Mouse (Mus musculus) liver, embryonic 14 days (tissue): Measurements from ENCODE around the gene Cldn4. TPM values are rescaled to one million over a fixed set of nuclear protein-coding genes. Genes with fewer than 3 reads are reported as not detected.

Experiments
- polyA plus RNA-seq: library from polyadenylated mRNA; depleted of rRNA; stranded (reverse); fragments of >200 nt; gene quantifications from 2 replicates; pipeline ENCODE4 v1.2.3, GENCODE M21; 2012; rRNA removed

Gene Cldn4
- polyA plus RNA-seq, result 0.24 and 0.83 TPM in 2 replicates

DNA sequence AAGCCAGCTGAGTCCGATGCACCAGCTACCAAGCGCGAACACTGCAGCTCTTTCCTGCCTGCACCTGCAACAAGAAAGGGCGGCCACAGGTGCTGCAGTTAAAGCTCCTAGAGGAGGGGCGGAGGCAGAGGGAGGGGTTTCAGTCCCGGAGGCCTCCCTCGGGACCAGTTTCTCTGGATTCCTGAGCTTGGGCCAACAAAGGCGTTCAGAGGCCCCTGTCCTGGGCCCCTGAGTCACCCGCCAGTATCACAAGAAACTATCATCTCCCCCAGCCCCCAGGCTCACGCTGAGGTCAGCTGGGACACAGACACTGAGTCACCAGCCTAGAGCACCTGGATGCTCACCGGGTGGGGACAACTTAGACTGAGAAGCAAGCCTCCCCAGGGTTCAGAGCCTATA is at the start of gene Cldn4:
Cldn4 (minus strand) TSS at position 78 of the 399 bp plus-strand sequence.

DNA sequence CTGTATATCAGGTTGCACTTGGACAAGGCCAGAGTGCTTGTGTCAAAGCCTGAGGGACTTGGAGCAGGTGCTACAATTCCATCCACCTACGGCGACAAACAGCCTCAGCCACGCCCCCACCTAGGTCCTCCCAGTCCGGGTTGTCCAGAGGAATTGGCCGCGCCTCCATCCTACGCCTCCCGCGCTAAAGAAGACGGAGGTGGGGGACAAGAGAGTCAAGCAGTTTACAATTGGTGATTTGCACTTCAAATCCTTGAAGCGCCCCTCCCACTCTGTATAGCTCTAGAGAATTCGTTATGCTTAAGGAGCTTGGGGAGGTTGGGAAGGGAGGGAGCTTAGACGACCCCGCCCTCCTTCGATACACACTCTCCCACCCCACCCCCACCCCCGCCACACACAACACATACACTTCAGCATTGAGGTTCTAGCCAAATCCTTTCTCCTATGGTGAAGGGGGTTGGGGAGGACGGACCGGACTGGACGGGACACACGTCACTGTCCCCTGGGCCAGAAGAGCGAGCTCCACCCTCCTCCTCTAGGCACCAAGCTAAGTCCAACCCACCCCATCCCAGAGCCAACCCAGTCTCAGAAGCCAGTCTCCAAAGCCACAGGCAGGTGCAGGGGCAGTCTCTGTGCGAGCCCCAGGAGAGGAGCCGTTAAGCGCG is 39.0 kb upstream of the Cldn4 start, which contains the start of gene Cldn3:
Cldn3 (plus strand) TSS at position 582 of the 665 bp plus-strand sequence.

GRCm38 (mm10) chr5:134932179-134932902 is 14.4 kb downstream of the Cldn4 start, which contains the start of gene Mettl27:
TSS of gene Mettl27 (plus strand) at chr5:134932368.

GRCm38 (mm10) chr5:134915311-134915710 is 31.4 kb downstream of the Cldn4 start, which contains the start of gene Cldn13:
TSS of gene Cldn13 (minus strand) at chr5:134915526.

GRCm38 (mm10) chr5:134906633-134907032 is 40.1 kb downstream of the Cldn4 start, which contains the start of gene Tmem270:
TSS of gene Tmem270 (minus strand) at chr5:134906733.

Other genes with a start within 250 kb of the Cldn4 start
- 2.8 and 5.4 TPM in 2 replicates for gene Eln, start 199.6 kb downstream of the Cldn4 start, polyA plus RNA-seq
- gene Tmem270, start 40.2 kb downstream of the Cldn4 start, polyA plus RNA-seq, result 0.05 and 0.07 TPM in 2 replicates
- gene Cldn13, start 31.4 kb downstream of the Cldn4 start, polyA plus RNA-seq, result 124 and 168 TPM in 2 replicates
- gene Mettl27, start 14.6 kb downstream of the Cldn4 start, polyA plus RNA-seq, result 6.2 and 6.6 TPM in 2 replicates
- 0.33 and 0.77 TPM in 2 replicates for gene Cldn3, start 39.3 kb upstream of the Cldn4 start, polyA plus RNA-seq
- 24.5 and 27.1 TPM in 2 replicates for gene Abhd11, start 62.2 kb upstream of the Cldn4 start, polyA plus RNA-seq
- gene Stx1a, start 76.5 kb upstream of the Cldn4 start, polyA plus RNA-seq, result 1.9 and 2.0 TPM in 2 replicates
- 7.7 and 9.4 TPM in 2 replicates for gene Dnajc30, start 117.3 kb upstream of the Cldn4 start, polyA plus RNA-seq
- 35.8 and 43.9 TPM in 2 replicates for gene Bud23, start 118.0 kb upstream of the Cldn4 start, polyA plus RNA-seq
- 0.25 and 0.37 TPM in 2 replicates for gene Vps37d, start 131.3 kb upstream of the Cldn4 start, polyA plus RNA-seq
- gene Mlxipl, start 143.0 kb upstream of the Cldn4 start, polyA plus RNA-seq, result 12.3 and 17.8 TPM in 2 replicates
- gene Tbl2, start 202.7 kb upstream of the Cldn4 start, polyA plus RNA-seq, result 5.1 and 5.8 TPM in 2 replicates
- gene Bcl7b, start 221.3 kb upstream of the Cldn4 start, polyA plus RNA-seq, result 11.7 and 11.8 TPM in 2 replicates
- gene Baz1b, start 240.3 kb upstream of the Cldn4 start, polyA plus RNA-seq, result 21.3 and 23.6 TPM in 2 replicates